Mouse (Mus musculus) common myeloid progenitor, adult 5-6 weeks (primary cell): ENCODE measurements at regions not wholly inside any gene's neighbourhood (a gene's known extent, or its start where the extent isn't known, plus 50 kb on each side); places are given as distances from the start of the nearest gene placed in this dataset.
A peak's percentile ranks its signal among the peaks of the same experiment; 100 is the strongest.

Source experiments
- ATAC-seq: replicated peaks from 2 replicates; pipeline ENCODE4 v1.8.0; 2016; ENCODE audit warnings: low read depth, mild to moderate bottlenecking, moderate TSS enrichment, inconsistent platforms; ENCODE audit not compliant: poor library complexity, severe bottlenecking

- no peak for ATAC-seq
Observed at GRCm38 (mm10) chr13:119339762-119340161, 88.6 kb upstream of the Paip1 start.

DNA sequence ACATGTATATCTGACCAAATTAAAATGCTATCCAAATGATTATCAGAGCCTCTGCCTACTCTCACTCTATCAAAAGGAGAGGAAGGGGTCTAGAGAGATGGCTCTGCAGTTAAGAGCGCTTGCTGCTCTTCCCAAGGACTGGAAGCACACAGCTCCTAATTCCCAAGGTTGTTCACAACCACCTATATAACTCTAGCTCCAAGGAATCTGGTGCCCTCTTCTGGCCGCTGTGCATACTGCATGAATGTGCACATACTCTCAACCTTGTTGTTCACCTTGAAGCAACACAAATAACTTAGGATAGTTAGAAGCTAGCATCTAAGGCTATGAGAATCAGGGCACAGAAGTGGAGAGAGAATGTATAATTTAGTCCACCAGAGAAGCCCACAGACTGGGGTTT, 86.6 kb upstream of the Paip1 start:
- ATAC-seq, result peak; percentile 97

- no peak for ATAC-seq
Observed at GRCm38 (mm10) chr13:119342761-119343160, 85.6 kb upstream of the Paip1 start.

DNA sequence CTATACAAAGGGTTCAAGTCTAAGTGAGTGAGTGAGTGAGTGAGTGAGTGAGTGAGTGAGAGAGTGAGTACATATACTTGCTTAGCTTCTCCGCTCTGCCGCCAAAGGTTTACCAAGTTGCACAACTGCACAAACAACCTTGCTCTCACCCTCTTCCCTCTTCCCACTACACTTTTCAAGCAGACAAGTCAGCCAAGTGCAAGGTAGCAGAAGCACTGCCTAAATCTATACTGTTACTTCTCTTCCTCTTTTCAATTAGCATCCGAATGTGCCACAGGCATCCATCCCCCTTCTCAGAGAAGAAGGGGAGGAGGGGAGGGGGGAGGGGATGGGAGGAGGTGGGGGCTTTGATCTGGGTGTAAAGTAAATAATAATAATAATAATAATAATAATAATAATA, 80.4 kb upstream of the Paip1 start:
- ATAC-seq, result no peak

DNA sequence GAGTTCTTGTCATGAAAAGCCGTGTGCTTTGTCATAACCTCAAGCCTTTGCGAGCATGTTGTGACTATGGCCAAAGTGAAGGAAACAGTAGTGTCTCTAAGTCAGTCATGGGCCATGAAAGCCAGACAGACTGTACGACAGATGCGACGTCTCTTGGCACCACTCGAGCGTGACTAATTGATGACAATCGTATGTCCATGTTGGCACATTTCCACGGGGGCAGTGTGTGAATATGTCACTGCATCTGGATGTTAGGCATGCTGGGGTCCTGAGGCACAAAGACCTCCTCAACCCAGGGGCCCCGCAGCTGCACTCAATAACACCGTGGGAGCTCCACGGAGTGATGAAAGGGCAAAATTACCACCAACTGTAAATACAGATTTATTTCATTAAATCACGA, 77.1 kb upstream of the Paip1 start:
- no peak for ATAC-seq

GRCm38 (mm10) chr13:119358696-119359095, 69.7 kb upstream of the Paip1 start:
- peak; percentile 73 for ATAC-seq

DNA sequence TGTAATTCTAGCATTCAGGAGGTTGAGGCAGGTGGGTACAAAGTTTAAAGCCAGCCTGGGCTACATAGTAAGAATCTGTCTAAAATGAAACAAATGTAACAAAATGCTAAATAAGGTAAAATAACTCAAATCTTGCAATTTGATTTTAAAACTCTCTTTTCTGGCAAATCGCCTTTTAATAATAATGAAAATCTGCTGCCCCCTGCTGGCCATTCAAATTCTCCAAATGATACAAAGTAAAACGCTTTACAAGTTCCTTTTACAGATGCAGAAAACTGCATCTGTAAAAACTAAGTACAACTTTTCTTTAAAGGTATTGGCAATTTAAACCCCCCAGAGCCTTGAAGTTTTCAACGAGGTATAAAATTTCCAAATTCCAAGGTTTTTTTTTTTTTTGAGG, 65.0 kb upstream of the Paip1 start:
- no peak; the same call in 1 of the 2 replicates for ATAC-seq

GRCm38 (mm10) chr13:119364160-119364559, 64.2 kb upstream of the Paip1 start:
- ATAC-seq, result no peak

DNA sequence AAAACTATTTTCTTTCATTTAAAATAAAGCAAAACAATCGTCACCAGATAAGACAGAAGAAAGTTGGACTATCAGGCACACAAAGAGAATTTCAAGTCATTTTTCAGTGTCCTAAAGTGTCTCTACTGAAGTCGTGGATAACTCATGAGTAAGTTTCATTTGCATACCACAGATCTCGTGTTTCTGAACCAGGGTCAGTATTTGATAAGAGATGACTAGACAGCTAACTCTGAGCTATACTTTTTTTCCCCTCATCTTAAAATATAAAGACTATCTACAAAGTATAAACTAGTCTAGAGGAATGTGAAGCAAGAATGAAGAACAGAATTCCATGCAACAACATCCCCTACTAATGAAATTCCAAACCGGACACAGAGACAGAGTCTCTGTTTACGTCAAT, 60.9 kb upstream of the Paip1 start:
- ATAC-seq, result no peak

DNA sequence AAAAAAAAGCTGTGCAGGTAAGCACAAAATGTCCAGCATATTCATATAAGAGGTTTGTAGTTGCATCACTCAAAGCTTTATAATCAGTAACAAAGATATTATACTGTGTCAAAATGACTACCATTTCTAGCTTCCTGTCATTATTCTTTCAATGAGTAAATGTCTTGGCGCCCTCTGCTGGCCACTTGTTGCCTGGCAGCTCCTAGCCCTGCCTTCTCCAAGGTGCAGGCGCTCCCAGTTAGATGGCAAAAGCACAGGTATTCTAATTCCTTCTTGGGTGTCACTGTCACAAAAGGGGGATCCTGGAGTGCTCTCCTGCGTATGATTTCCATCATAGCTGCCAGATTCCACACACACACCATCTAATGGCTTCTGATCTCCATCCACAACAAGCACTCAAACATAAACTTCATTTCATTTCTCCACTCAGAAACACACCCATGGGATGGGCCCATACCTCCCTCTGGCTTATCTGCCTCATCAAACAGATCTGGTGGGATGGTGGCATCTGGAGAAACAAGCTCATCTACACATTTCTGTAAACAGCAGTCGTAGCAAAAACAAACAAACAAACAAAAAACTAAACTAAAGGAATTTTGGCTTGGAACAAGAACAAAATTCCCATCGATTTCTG, 49.9 kb upstream of the Paip1 start:
- peak; percentile 95 for ATAC-seq
